Mouse (Mus musculus): Measurements from ENCODE around the gene Cpm.

DNA sequence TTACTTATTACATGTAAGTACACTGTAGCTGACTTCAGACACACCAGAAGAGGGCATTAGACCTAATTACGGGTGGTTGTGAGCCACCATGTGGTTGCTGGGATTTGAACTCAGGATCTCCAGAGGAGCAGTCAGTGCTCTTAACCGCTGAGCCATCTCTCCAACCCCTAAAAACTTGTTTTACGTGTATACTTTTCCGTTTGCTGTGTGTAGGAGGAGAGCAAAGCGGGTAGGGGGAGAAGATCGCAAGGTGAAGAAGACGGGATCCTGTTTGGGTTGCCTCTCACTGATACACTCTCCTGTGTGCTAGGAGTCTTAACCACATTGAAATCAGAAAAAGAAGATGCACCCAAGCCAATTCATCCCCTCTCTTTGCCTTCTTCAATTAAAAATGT is 24.5 kb downstream of the Cpm start:
- TF ChIP-seq CTCF (IDR thresholded peaks at IDR 0.05; ENCODE audit: extremely low read depth, insufficient read depth, low read length) (no peak), POLR2A (IDR thresholded peaks at IDR 0.05; ENCODE audit: extremely low read depth, insufficient read depth, low read length) (no peak)
